Mouse (Mus musculus): ENCODE measurements around the gene Gpr18. TPM values are rescaled to one million over a fixed set of nuclear protein-coding genes. Genes with fewer than 3 reads are reported as not detected.

The Gpr18 gene
- polyA plus RNA-seq, 1 experiment from 2014 or later: 0.34 TPM

DNA sequence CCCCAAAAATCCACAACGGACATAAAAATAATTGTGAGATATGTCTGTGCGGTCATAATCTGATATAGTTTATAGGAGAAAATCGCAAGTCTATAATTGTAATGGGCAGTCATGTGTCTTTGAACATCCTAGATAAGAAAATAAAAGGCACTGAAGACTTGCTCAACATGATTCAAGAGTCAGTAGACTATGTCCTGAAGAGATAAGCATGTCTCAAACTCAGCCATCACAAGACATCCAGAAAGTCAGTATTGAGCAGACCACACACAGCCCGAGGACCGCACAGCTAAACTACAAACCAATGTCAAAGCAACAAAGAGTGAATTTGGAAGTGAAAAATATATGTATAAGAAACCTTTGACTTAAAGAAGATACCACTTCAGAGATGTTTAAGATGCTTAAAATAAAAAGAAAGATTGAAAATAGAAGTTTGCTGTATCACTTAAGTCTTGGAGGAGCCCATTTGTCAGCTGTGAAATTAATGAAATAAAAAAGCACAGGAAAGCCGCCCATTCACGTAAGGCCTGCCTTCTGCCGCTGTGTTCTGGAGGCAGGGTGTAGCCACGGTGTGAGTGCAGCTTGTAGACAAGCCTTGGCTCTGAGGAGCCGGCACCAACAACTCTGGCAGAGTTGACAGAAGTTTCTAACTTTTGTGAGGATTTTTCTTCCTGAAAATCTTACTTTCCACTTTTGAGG, 41.7 kb upstream of the Gpr18 start:
- DNase-seq (ENCODE audit: low spot score): no peak
- Histone ChIP-seq H3K4me3 (no peak overlapping the region), H3K36me3 (no peaks in the 10 kb centered on the region), H3K9me3 (no peaks in the 10 kb centered on the region), H3K27ac (no peak overlapping the region), H3K4me1 (peaks cover 24% of the 10 kb centered on the region), H3K27me3 (ENCODE audit: insufficient read depth, poor library complexity, severe bottlenecking) (no peaks in the 10 kb centered on the region)
- 91% methylated on average over 10 of the region's 10 CpGs for WGBS

- no peak overlapping the region for H3K4me3 ChIP-seq
- 92% methylated on average over 5 of the region's 5 CpGs for WGBS
- H3K9me3 ChIP-seq: no peaks in the 10 kb centered on the region
- H3K4me1 ChIP-seq: peaks cover 20% of the 10 kb centered on the region
- no peak for DNase-seq (ENCODE audit: low spot score)
- no peak overlapping the region for H3K27ac ChIP-seq
- no peaks in the 10 kb centered on the region for H3K36me3 ChIP-seq
- H3K27me3 ChIP-seq (ENCODE audit: insufficient read depth, poor library complexity, severe bottlenecking): no peaks in the 10 kb centered on the region
These were observed 40.7 kb upstream of the Gpr18 start for GRCm38 (mm10) chr14:121956291-121956690.

DNA sequence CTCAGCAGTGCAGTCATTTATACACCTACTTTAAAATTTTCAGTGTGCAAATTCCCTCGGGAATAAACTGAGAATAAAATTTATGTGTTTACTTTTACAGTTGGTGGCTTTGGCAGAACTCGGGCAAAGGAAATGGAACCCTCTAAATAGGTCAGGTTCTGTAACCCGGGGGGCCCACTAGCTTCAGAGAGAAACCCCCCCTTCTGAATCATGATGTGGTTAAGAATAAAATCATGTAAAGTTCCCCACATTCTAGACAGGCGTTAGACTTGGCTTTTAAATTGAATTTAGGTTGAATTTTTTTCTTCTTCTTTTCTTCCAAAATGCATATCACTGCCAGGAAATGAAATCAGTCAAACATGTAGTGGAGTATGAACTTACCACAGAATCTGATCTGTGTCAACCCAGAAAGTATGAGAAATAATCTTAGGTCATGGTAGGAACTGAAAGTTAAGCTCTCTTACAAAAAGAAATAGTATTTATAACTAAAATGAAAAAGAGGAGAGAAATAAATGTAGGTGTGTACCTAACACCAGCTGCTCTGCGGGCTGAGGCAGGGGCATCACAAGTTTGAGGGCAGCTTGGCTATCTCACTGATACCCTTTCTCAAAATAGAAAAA, 39.7 kb upstream of the Gpr18 start:
- DNase-seq (ENCODE audit: low spot score): no peak
- Histone ChIP-seq H3K27ac (no peak overlapping the region), H3K4me1 (peaks cover 20% of the 10 kb centered on the region), H3K9me3 (no peaks in the 10 kb centered on the region), H3K27me3 (ENCODE audit: insufficient read depth, poor library complexity, severe bottlenecking) (no peaks in the 10 kb centered on the region), H3K36me3 (no peaks in the 10 kb centered on the region), H3K4me3 (no peak overlapping the region)
- WGBS: 79% methylated on average over 5 of the region's 5 CpGs

- WGBS: 91% methylated on average over 12 of the region's 12 CpGs
- no peak overlapping the region for H3K27ac ChIP-seq
- DNase-seq (ENCODE audit: low spot score): no peak
- H3K4me1 ChIP-seq: peaks cover 20% of the 10 kb centered on the region
- no peaks in the 10 kb centered on the region for H3K27me3 ChIP-seq (ENCODE audit: insufficient read depth, poor library complexity, severe bottlenecking)
- no peak overlapping the region for H3K4me3 ChIP-seq
- H3K9me3 ChIP-seq: no peaks in the 10 kb centered on the region
- no peaks in the 10 kb centered on the region for H3K36me3 ChIP-seq
These were observed 39.0 kb upstream of the Gpr18 start for GRCm38 (mm10) chr14:121954608-121955007.

- Histone ChIP-seq H3K36me3 (no peaks in the 10 kb centered on the region), H3K27ac (no peak overlapping the region), H3K4me3 (no peak overlapping the region), H3K4me1 (peaks cover 20% of the 10 kb centered on the region), H3K9me3 (no peaks in the 10 kb centered on the region), H3K27me3 (ENCODE audit: insufficient read depth, poor library complexity, severe bottlenecking) (no peaks in the 10 kb centered on the region)
- DNase-seq (ENCODE audit: low spot score): peak; percentile 74
- 65% methylated on average over 11 of the region's 11 CpGs for WGBS
These were observed 38.5 kb upstream of the Gpr18 start for GRCm38 (mm10) chr14:121954129-121954528.

- DNase-seq (ENCODE audit: low spot score): peak; percentile 56
- Histone ChIP-seq H3K4me3 (no peak overlapping the region), H3K27me3 (ENCODE audit: insufficient read depth, poor library complexity, severe bottlenecking) (no peaks in the 10 kb centered on the region), H3K4me1 (peaks cover 26% of the 10 kb centered on the region), H3K36me3 (no peaks in the 10 kb centered on the region), H3K27ac (no peak overlapping the region), H3K9me3 (no peaks in the 10 kb centered on the region)
- 91% methylated on average over 5 of the region's 5 CpGs for WGBS
These were observed 36.4 kb upstream of the Gpr18 start for GRCm38 (mm10) chr14:121952046-121952400.

DNA sequence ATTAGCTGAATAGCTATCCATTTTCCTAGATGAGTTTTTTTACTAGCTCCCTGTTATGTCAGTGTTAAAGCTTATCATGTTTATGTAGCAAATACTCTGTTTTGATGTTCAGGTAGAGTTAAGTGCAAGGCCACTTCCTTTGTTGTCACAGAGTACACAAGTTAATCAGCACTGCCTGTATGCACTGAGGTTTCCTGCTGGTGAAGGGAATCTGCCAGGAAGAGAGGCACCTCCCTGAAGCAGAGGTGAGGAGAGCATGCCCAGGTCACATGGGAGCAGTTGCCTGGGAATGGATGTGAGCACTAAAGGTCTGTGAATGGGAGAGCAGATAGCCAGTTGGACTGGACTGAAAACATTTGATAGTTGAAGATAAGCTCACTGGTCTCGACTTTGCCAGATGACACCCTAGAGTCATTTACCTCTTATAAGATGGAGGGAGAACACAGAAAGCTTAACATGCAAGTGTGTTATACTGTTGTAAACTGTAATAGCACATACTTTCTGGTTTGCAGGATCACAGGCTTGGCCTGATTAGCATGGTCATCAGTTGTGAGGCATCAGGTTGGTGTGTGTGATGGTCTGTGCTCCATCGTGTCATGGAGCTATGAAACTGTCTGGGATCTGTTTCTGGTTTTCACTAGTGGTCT, 35.9 kb upstream of the Gpr18 start:
- no peaks in the 10 kb centered on the region for H3K36me3 ChIP-seq
- WGBS: 55% methylated on average over 2 of the region's 2 CpGs
- H3K9me3 ChIP-seq: no peaks in the 10 kb centered on the region
- peaks cover 27% of the 10 kb centered on the region for H3K4me1 ChIP-seq
- peak; percentile 70 for DNase-seq (ENCODE audit: low spot score)
- H3K4me3 ChIP-seq: no peak overlapping the region
- no peaks in the 10 kb centered on the region for H3K27me3 ChIP-seq (ENCODE audit: insufficient read depth, poor library complexity, severe bottlenecking)
- H3K27ac ChIP-seq: no peak overlapping the region

GRCm38 (mm10) chr14:121949897-121950296, 34.3 kb upstream of the Gpr18 start:
- 86% methylated on average over 5 of the region's 5 CpGs for WGBS
- Histone ChIP-seq H3K9me3 (no peaks in the 10 kb centered on the region), H3K27me3 (ENCODE audit: insufficient read depth, poor library complexity, severe bottlenecking) (no peaks in the 10 kb centered on the region), H3K4me3 (no peak overlapping the region), H3K4me1 (peaks cover 27% of the 10 kb centered on the region), H3K27ac (no peak overlapping the region), H3K36me3 (no peaks in the 10 kb centered on the region)
- peak; percentile 70 for DNase-seq (ENCODE audit: low spot score)

DNA sequence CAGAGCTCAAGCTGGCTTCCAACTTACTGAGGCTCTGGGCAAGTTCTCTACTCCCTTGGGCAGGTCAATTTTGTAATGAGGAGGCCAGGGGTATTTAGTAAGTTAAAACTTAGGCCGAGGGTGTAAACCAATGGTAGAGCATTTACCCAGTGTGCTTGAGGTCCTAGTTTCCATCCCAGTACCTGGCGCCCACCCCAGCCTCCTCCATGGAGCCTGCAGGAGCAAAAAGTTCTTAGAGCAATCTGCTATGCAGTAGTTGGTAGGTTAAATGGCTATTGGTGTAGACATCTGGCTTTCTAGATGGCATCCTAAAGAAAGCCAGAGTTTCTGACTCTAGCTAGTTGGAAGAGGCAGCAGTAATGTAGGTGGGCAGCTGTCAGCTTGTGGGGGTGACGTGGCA, 33.9 kb upstream of the Gpr18 start:
- Histone ChIP-seq H3K4me1 (peaks cover 24% of the 10 kb centered on the region), H3K27me3 (ENCODE audit: insufficient read depth, poor library complexity, severe bottlenecking) (no peaks in the 10 kb centered on the region), H3K9me3 (no peaks in the 10 kb centered on the region), H3K27ac (no peak overlapping the region), H3K4me3 (no peak overlapping the region), H3K36me3 (no peaks in the 10 kb centered on the region)
- WGBS: 90% methylated on average over 3 of the region's 3 CpGs
- DNase-seq (ENCODE audit: low spot score): peak; percentile 63

DNA sequence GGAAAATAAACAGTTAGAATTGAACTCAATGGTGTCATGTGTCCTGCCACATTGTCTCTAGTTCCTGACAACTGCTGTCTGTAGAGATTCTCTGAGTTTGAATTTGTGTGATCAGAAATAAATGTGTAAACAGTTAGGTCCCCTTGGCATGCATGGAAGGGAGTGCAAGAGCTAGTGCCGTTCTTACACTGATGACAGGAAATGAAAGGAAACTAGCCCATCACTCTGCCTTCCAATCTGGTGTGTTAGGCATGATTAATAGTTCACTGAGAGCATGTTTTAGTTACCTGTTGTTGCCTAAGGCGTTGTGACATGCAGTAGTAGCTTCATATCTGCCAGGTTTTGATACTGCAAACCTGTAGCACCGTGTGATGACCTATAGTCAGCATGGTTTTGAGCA, 32.4 kb upstream of the Gpr18 start:
- Histone ChIP-seq H3K9me3 (no peaks in the 10 kb centered on the region), H3K36me3 (0 out of 2 replicates have a peak, but pooled peaks cover 2% of the 10 kb centered on the region), H3K27me3 (ENCODE audit: insufficient read depth, poor library complexity, severe bottlenecking) (no peaks in the 10 kb centered on the region), H3K27ac (no peak overlapping the region), H3K4me3 (no peak overlapping the region), H3K4me1 (peaks cover 16% of the 10 kb centered on the region)
- 88% methylated on average over 3 of the region's 3 CpGs for WGBS
- DNase-seq (ENCODE audit: low spot score): no peak

- 0 out of 2 replicates have a peak, but pooled peaks cover 2% of the 10 kb centered on the region for H3K36me3 ChIP-seq
- H3K4me3 ChIP-seq: no peak overlapping the region
- peak; percentile 55 for DNase-seq (ENCODE audit: low spot score)
- H3K27me3 ChIP-seq (ENCODE audit: insufficient read depth, poor library complexity, severe bottlenecking): no peaks in the 10 kb centered on the region
- H3K27ac ChIP-seq: no peak overlapping the region
- 74% methylated on average over 8 of the region's 8 CpGs for WGBS
- H3K4me1 ChIP-seq: peaks cover 16% of the 10 kb centered on the region
- no peaks in the 10 kb centered on the region for H3K9me3 ChIP-seq
These were observed 31.7 kb upstream of the Gpr18 start for GRCm38 (mm10) chr14:121947201-121947760.

DNA sequence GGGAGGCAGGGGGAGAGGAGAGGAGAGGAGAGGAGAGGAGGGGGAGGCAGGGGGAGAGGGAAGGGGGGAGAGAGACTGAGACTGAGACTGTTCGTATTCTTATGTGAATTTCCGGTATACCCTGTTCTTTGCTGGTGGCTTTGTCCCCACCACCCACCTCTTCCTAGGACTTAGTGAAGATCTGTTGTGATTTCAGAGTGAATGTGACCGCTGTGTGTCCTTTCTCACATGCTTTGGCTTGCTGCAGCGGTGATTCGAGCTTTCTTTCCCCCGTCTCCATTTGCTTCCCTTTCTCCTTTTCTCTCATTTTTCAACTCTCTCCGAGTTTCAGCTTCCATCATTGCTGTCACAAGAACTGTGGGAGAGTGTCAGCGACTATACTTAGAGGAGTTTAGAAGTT, 31.1 kb upstream of the Gpr18 start:
- H3K36me3 ChIP-seq: 0 out of 2 replicates have a peak, but pooled peaks cover 2% of the 10 kb centered on the region
- H3K4me1 ChIP-seq: peaks cover 14% of the 10 kb centered on the region
- H3K27me3 ChIP-seq (ENCODE audit: insufficient read depth, poor library complexity, severe bottlenecking): no peaks in the 10 kb centered on the region
- no peak overlapping the region for H3K4me3 ChIP-seq
- 63% methylated on average over 8 of the region's 8 CpGs for WGBS
- H3K9me3 ChIP-seq: no peaks in the 10 kb centered on the region
- peak; percentile 17 for DNase-seq (ENCODE audit: low spot score)
- no peak overlapping the region for H3K27ac ChIP-seq

GRCm38 (mm10) chr14:121946131-121946530, 30.6 kb upstream of the Gpr18 start:
- H3K9me3 ChIP-seq: no peaks in the 10 kb centered on the region
- H3K4me3 ChIP-seq: no peak overlapping the region
- H3K27me3 ChIP-seq (ENCODE audit: insufficient read depth, poor library complexity, severe bottlenecking): no peaks in the 10 kb centered on the region
- WGBS: 67% methylated on average over 5 of the region's 5 CpGs
- 0 out of 2 replicates have a peak, but pooled peaks cover 2% of the 10 kb centered on the region for H3K36me3 ChIP-seq
- no peak overlapping the region for H3K27ac ChIP-seq
- peaks cover 10% of the 10 kb centered on the region for H3K4me1 ChIP-seq
- DNase-seq (ENCODE audit: low spot score): peak; percentile 35
